Mouse (Mus musculus) stomach, postnatal 0 days (tissue): ENCODE results near the gene A930017K11Rik.

Source experiments
- CTCF ChIP-seq: IDR thresholded peaks from 2 replicates; pipeline ENCODE4 v1.5.1; 2016; ENCODE audit warnings: antibody characterized with exemption, low read depth, mild to moderate bottlenecking, moderate library complexity
- EP300 ChIP-seq: optimal IDR thresholded peaks from 2 replicates; pipeline ENCODE3; 2016; ENCODE audit warnings: antibody characterized with exemption

GRCm38 (mm10) chr17:25903061-25903460 lies 49.3 kb downstream of the A930017K11Rik start:
- no peak for TF ChIP-seq CTCF
- TF ChIP-seq EP300 = no peak
